Mouse (Mus musculus) limb, embryonic 10.5 days (tissue): ENCODE data around the gene Ap5z1. TPM values are rescaled to one million over a fixed set of nuclear protein-coding genes. Genes with fewer than 3 reads are reported as not detected.
A peak's percentile ranks its signal among the peaks of the same experiment; 100 is the strongest.

Experiments
- DNase-seq: peaks from one replicate; pipeline ENCODE4 v3.0.0-alpha.2; 2017; ENCODE audit warnings: low spot score
- H3K27ac ChIP-seq: fragments of 300-500 bp; sonication (generic); 2 replicates; pipeline ENCODE4 v1.5.1; 2016; ENCODE audit warnings: mild to moderate bottlenecking
- H3K27me3 ChIP-seq: fragments of 300-500 bp; sonication (generic); 2 replicates; pipeline ENCODE4 v1.6.1; 2016; ENCODE audit warnings: low read depth, mild to moderate bottlenecking; ENCODE audit not compliant: poor library complexity, severe bottlenecking
- H3K36me3 ChIP-seq: fragments of 300-500 bp; sonication (generic); 2 replicates; pipeline ENCODE4 v1.6.1; 2016; ENCODE audit warnings: mild to moderate bottlenecking, moderate library complexity
- H3K4me1 ChIP-seq: fragments of 300-500 bp; sonication (generic); 2 replicates; pipeline ENCODE4 v1.6.1; 2016
- H3K4me3 ChIP-seq: fragments of 300-500 bp; sonication (generic); 2 replicates; pipeline ENCODE4 v1.5.1; 2016; ENCODE audit warnings: mild to moderate bottlenecking, moderate library complexity
- H3K9me3 ChIP-seq: fragments of 300-500 bp; sonication (generic); replicated peaks from 2 replicates; pipeline ENCODE4 v1.6.1; 2016; ENCODE audit warnings: mild to moderate bottlenecking
- WGBS: fragments of 180-500 bp; shearing (Covaris S2); methylation state at CpG from one replicate; pipeline ENCODE4 v1.1.7; 2016; 5-methylcytosine and 5-hydroxymethylcytosine counted together
- polyA plus RNA-seq: library from polyadenylated mRNA; unstranded; fragments of >200 nt; fragmentation: Nextera tagmentation; extraction: Ambion mirVana; gene quantifications from 2 replicates; pipeline ENCODE4 v1.2.1, GENCODE M21; 2016

Gene Ap5z1
- polyA plus RNA-seq, 1 experiment from 2014 or later, result 16.2 TPM

GRCm38 (mm10) chr5:142486654-142487053, 22.9 kb downstream of the Ap5z1 start:
- peaks cover 15% of the 10 kb centered on the region for H3K4me1 ChIP-seq
- no peak for DNase-seq
- whole genome bisulfite sequencing, result 71% methylated on average over 9 of the region's 9 CpGs
- no peak overlapping the region for H3K4me3 ChIP-seq
- no peaks in the 10 kb centered on the region for H3K27me3 ChIP-seq
- H3K9me3 ChIP-seq, result no peaks in the 10 kb centered on the region
- H3K36me3 ChIP-seq, result no peaks in the 10 kb centered on the region
- H3K27ac ChIP-seq, result peak overlapping the region; percentile 65; the same call in 1 of the 2 replicates

GRCm38 (mm10) chr5:142489955-142490707, 26.4 kb downstream of the Ap5z1 start:
- Histone ChIP-seq H3K36me3 (no peaks in the 10 kb centered on the region), H3K27me3 (no peaks in the 10 kb centered on the region), H3K27ac (no peak overlapping the region), H3K4me1 (peaks cover 18% of the 10 kb centered on the region), H3K4me3 (no peak overlapping the region), H3K9me3 (no peaks in the 10 kb centered on the region)
- 85% methylated on average over 9 of the region's 9 CpGs for WGBS
- DNase-seq, result no peak

DNA sequence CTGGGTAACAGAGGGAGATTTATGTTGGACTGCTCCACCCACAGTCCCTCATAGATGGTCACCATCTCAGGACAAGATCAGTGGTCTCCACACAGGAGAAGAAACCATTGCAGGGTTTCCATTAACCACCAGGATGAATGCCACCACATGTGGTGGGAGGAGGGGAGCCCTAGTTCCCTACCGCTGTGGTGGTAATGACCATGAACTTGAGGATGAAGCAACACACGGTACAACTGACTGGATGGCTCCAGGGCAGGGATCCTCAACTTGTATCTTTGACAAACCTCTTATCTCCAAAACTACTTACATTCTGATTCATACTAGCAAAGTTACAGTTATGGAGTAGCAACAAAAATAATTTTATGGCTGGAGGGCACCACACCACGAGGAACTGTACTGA, 29.6 kb downstream of the Ap5z1 start:
- 93% methylated on average over 3 of the region's 3 CpGs for WGBS
- H3K9me3 ChIP-seq, result no peaks in the 10 kb centered on the region
- no peak overlapping the region for H3K4me3 ChIP-seq
- no peak for DNase-seq
- no peaks in the 10 kb centered on the region for H3K27me3 ChIP-seq
- no peaks in the 10 kb centered on the region for H3K36me3 ChIP-seq
- peaks cover 14% of the 10 kb centered on the region; the same call in 1 of the 2 replicates for H3K4me1 ChIP-seq
- H3K27ac ChIP-seq, result no peak overlapping the region

- DNase-seq, result no peak
- Histone ChIP-seq H3K4me1 (peaks cover 25% of the 10 kb centered on the region), H3K36me3 (no peaks in the 10 kb centered on the region), H3K4me3 (no peak overlapping the region), H3K27ac (peak overlapping the region; percentile 16; the same call in 1 of the 2 replicates), H3K27me3 (no peaks in the 10 kb centered on the region), H3K9me3 (no peaks in the 10 kb centered on the region)
- WGBS, result 63% methylated on average over 14 of the region's 14 CpGs
These were observed 31.8 kb downstream of the Ap5z1 start for GRCm38 (mm10) chr5:142495321-142496096.

- H3K4me3 ChIP-seq, result no peak overlapping the region
- H3K27me3 ChIP-seq, result no peaks in the 10 kb centered on the region
- H3K36me3 ChIP-seq, result no peaks in the 10 kb centered on the region
- no peaks in the 10 kb centered on the region for H3K9me3 ChIP-seq
- 46% methylated on average over 3 of the region's 3 CpGs for WGBS
- H3K27ac ChIP-seq, result no peak overlapping the region
- DNase-seq, result peak; percentile 58
- peaks cover 34% of the 10 kb centered on the region for H3K4me1 ChIP-seq
These were observed 35.2 kb downstream of the Ap5z1 start for GRCm38 (mm10) chr5:142498964-142499363.

- H3K27me3 ChIP-seq, result no peaks in the 10 kb centered on the region
- 75% methylated on average over 10 of the region's 10 CpGs for WGBS
- peak overlapping the region; percentile 1; the same call in 1 of the 2 replicates for H3K27ac ChIP-seq
- peaks cover 23% of the 10 kb centered on the region for H3K4me1 ChIP-seq
- H3K4me3 ChIP-seq, result no peak overlapping the region
- no peaks in the 10 kb centered on the region for H3K36me3 ChIP-seq
- no peak for DNase-seq
- H3K9me3 ChIP-seq, result no peaks in the 10 kb centered on the region
These were observed 37.2 kb downstream of the Ap5z1 start for GRCm38 (mm10) chr5:142500918-142501317.

GRCm38 (mm10) chr5:142502414-142502813, 38.7 kb downstream of the Ap5z1 start:
- no peak overlapping the region for H3K4me3 ChIP-seq
- peaks cover 23% of the 10 kb centered on the region for H3K4me1 ChIP-seq
- 11% methylated on average over 3 of the region's 3 CpGs for WGBS
- H3K27me3 ChIP-seq, result no peaks in the 10 kb centered on the region
- DNase-seq, result peak; percentile 78
- no peaks in the 10 kb centered on the region for H3K9me3 ChIP-seq
- H3K36me3 ChIP-seq, result no peaks in the 10 kb centered on the region
- H3K27ac ChIP-seq, result no peak overlapping the region

GRCm38 (mm10) chr5:142504175-142504574, 40.4 kb downstream of the Ap5z1 start:
- H3K27me3 ChIP-seq, result peaks cover under 1% of the 10 kb centered on the region; the same call in 1 of the 2 replicates
- H3K4me3 ChIP-seq, result no peak overlapping the region
- no peak for DNase-seq
- no peak overlapping the region for H3K27ac ChIP-seq
- H3K9me3 ChIP-seq, result no peaks in the 10 kb centered on the region
- H3K36me3 ChIP-seq, result no peaks in the 10 kb centered on the region
- 76% methylated on average over 3 of the region's 3 CpGs for WGBS
- H3K4me1 ChIP-seq, result peaks cover 26% of the 10 kb centered on the region

DNA sequence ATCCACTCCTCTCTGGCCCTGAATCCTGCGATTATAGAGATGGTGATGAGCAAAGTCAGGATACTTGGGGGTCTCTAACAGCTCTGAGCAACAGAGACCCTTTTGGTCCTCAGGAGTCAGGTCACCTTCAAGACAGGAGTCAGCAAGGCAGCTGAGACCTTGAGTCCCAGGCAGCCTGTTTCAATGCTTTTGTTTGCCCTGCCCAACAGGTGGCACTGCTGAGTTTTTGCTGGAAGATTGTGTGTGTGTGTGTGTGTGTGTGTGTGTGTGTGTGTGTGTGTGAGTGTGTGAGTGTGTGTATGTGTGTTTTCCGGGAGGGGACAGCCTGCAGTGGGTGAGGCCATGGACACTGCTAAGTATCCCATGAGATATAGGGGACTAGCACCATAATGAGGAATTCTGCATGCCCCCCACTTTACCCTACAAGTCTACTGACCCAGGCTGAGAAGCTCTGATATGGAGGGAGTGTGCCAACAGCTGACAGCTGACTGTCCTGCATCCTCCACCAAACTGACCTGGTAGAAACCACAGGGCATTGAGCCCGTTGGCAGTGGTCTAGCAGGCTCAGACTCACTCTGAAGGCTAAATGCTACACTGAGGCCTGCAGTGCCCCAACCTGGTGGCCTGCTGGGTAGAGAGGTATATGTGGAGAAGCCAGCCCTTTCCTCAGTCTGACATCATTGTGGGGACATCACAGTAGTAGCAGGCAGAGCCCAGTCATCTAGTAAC, 42.1 kb downstream of the Ap5z1 start:
- Histone ChIP-seq H3K9me3 (no peaks in the 10 kb centered on the region), H3K27ac (no peak overlapping the region), H3K4me1 (peaks cover 21% of the 10 kb centered on the region), H3K4me3 (no peak overlapping the region), H3K36me3 (no peaks in the 10 kb centered on the region), H3K27me3 (peaks cover 9% of the 10 kb centered on the region; the same call in 1 of the 2 replicates)
- WGBS, result 89% methylated on average over 3 of the region's 3 CpGs
- DNase-seq, result no peak

GRCm38 (mm10) chr5:142509141-142510060, 45.7 kb downstream of the Ap5z1 start:
- Histone ChIP-seq H3K27me3 (peaks cover 9% of the 10 kb centered on the region; the same call in 1 of the 2 replicates), H3K36me3 (no peaks in the 10 kb centered on the region), H3K4me3 (0 out of 2 replicates have a peak overlapping the region, but pooled peaks have one; percentile 7), H3K9me3 (no peaks in the 10 kb centered on the region), H3K27ac (peak overlapping the region; percentile 61; the same call in 1 of the 2 replicates), H3K4me1 (peaks cover 12% of the 10 kb centered on the region)
- 31% methylated on average over 15 of the region's 15 CpGs for WGBS
- DNase-seq, result no peak

DNA sequence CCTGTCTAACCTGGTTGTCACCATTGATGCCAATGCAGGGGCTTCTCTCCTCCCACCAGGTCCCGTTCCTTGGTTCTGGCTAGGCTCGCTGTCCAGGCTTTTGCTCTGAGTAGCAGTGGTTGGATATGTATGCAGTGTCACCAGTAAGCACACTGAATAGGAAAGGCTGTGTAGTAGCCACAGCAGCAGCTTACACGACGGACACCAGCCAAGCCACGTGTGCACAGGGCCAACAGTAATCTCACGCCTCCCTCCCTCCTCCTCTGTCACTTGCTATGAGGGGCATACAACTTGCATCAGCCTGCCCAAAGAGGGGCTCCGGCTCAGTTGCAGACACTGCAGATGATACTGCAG, 46.3 kb downstream of the Ap5z1 start:
- Histone ChIP-seq H3K27ac (peak overlapping the region; percentile 61; the same call in 1 of the 2 replicates), H3K36me3 (no peaks in the 10 kb centered on the region), H3K27me3 (peaks cover 9% of the 10 kb centered on the region; the same call in 1 of the 2 replicates), H3K4me3 (no peak overlapping the region), H3K4me1 (peaks cover 12% of the 10 kb centered on the region), H3K9me3 (no peaks in the 10 kb centered on the region)
- 73% methylated on average over 7 of the region's 7 CpGs for whole genome bisulfite sequencing
- no peak for DNase-seq

- DNase-seq, result no peak
- no peaks in the 10 kb centered on the region for H3K36me3 ChIP-seq
- H3K4me3 ChIP-seq, result no peak overlapping the region
- peaks cover 9% of the 10 kb centered on the region; the same call in 1 of the 2 replicates for H3K27me3 ChIP-seq
- WGBS, result 83% methylated on average over 4 of the region's 4 CpGs
- H3K4me1 ChIP-seq, result peaks cover 12% of the 10 kb centered on the region
- H3K27ac ChIP-seq, result no peak overlapping the region
- H3K9me3 ChIP-seq, result no peaks in the 10 kb centered on the region
These were observed 48.4 kb downstream of the Ap5z1 start for GRCm38 (mm10) chr5:142512112-142512511.
